Mouse (Mus musculus): ENCODE results near the gene Pde1a. TPM values are rescaled to one million over a fixed set of nuclear protein-coding genes. Genes with fewer than 3 reads are reported as not detected.

The Pde1a gene
- polyA plus RNA-seq, 1 experiment from 2014 or later, result 3.3 TPM

Other genes with a start within 250 kb of the Pde1a start
- gene Prdx6b, start 163.0 kb upstream of the Pde1a start, polyA plus RNA-seq (2015; fragmentation: Nextera tagmentation; extraction: Ambion mirVana), result 0.02 TPM in 1 of 2 replicates, not detected in the other
- gene Dnajc10, start 186.0 kb upstream of the Pde1a start, polyA plus RNA-seq (2015; fragmentation: Nextera tagmentation; extraction: Ambion mirVana), result 16.7 and 17.8 TPM in 2 replicates

Measured in liver, embryonic 16.5 days (tissue).